Mouse (Mus musculus): ENCODE measurements around the gene Bcorl1.

The Bcorl1 gene

GRCm38 (mm10) chrX:48449646-48450045 lies 108.5 kb downstream of the Bcorl1 start:
- no peak for DNase-seq

- DNase-seq: no peak
Observed at GRCm38 (mm10) chrX:48452231-48452890, 111.2 kb downstream of the Bcorl1 start.

- no peak for DNase-seq
Observed at GRCm38 (mm10) chrX:48452931-48453673, 111.9 kb downstream of the Bcorl1 start.

GRCm38 (mm10) chrX:48453736-48454494 lies 112.8 kb downstream of the Bcorl1 start:
- DNase-seq: no peak

- no peak for DNase-seq
Observed at GRCm38 (mm10) chrX:48454495-48454878, 113.3 kb downstream of the Bcorl1 start.

GRCm38 (mm10) chrX:48455018-48455417 lies 113.9 kb downstream of the Bcorl1 start:
- DNase-seq: no peak

- no peak for DNase-seq
Observed at GRCm38 (mm10) chrX:48456956-48457355, 115.8 kb downstream of the Bcorl1 start.

Data from cerebellum, adult 11-12 months (tissue).